Comparison of ENCODE assay signal across 19 mouse cellular contexts in the genomic region with DNA sequence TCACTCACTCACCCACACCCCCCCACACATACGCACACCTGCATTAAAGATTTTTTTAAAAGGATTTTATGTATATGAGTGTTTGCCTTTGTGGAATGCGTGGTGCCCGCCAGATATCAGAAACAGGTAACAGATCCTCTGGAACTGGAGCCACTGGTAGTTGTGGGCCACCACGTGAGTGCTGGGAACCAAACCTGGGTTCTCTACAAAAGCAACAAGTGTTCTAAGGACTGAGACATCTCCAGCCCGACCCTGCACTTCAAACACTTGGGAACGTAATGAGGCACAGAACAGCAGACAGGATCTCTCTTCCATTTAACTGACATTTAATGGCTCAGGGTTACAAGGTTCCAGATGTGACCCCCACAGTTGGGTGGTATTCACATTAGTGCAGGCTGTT. TPM values are rescaled to one million over a fixed set of nuclear protein-coding genes. Genes with fewer than 3 reads are reported as not detected.
DNase-seq lines count a peak whose midpoint lies in the region; ATAC-seq and TF ChIP-seq lines count a peak whose summit lies in the region.
"Had no signal": no experiment of that assay in that cellular context is flagged by ENCODE, and none has a peak within 500 bp of the region (broad histone marks: within the 10 kb centered on the region; RNA-seq: fewer than 3 reads in every experiment).

No protein-coding gene starts in this region.

- H3K9me3 ChIP-seq in heart, embryonic 13.5 days = no peaks in the 10 kb centered on the region
- no peaks in the 10 kb centered on the region for H3K9me3 ChIP-seq in limb, embryonic 12.5 days
- H3K9me3 ChIP-seq in limb, embryonic 10.5 days (replicated peaks) = no peaks in the 10 kb centered on the region
- H3K9me3 ChIP-seq in embryonic facial prominence, embryonic 13.5 days = no peaks in the 10 kb centered on the region
- no peaks in the 10 kb centered on the region for H3K9me3 ChIP-seq in liver, embryonic 14.5 days (ENCODE audit: control insufficient read depth, low read length)
- H3K9me3 ChIP-seq: embryonic facial prominence, embryonic 15.5 days had no signal

- H3K4me1 ChIP-seq in heart, embryonic 13.5 days = peaks cover 47% of the 10 kb centered on the region
- H3K4me1 ChIP-seq in limb, embryonic 12.5 days (replicated peaks) = peaks cover 45% of the 10 kb centered on the region
- H3K4me1 ChIP-seq in limb, embryonic 10.5 days = peaks cover 52% of the 10 kb centered on the region
- peaks cover 38% of the 10 kb centered on the region for H3K4me1 ChIP-seq in embryonic facial prominence, embryonic 13.5 days
- peaks cover 29 to 47% of the 10 kb centered on the region in 2 experiments for H3K4me1 ChIP-seq in liver, embryonic 14.5 days (replicated peaks; ENCODE audit: control insufficient read depth in 2 of 2, insufficient read depth in 2 of 2, low read length in 1 of 2)

- peaks cover 54% of the 10 kb centered on the region for H3K36me3 ChIP-seq in heart, embryonic 13.5 days
- H3K36me3 ChIP-seq in limb, embryonic 12.5 days = peaks cover 67% of the 10 kb centered on the region
- H3K36me3 ChIP-seq in limb, embryonic 10.5 days = peaks cover 89% of the 10 kb centered on the region
- H3K36me3 ChIP-seq in embryonic facial prominence, embryonic 13.5 days = peaks cover 77% of the 10 kb centered on the region
- peaks cover 15% of the 10 kb centered on the region for H3K36me3 ChIP-seq in liver, embryonic 14.5 days (replicated peaks; ENCODE audit: control insufficient read depth, insufficient read depth, low read depth)

- peak overlapping the region; percentile 56 for H3K4me2 ChIP-seq in heart, embryonic 13.5 days
- no peak overlapping the region for H3K4me2 ChIP-seq in limb, embryonic 12.5 days
- no peak overlapping the region for H3K4me2 ChIP-seq in embryonic facial prominence, embryonic 13.5 days
- peak overlapping the region; percentile 60 for H3K4me2 ChIP-seq in liver, embryonic 14.5 days (ENCODE audit: low read depth)
- H3K4me2 ChIP-seq: embryonic facial prominence, embryonic 15.5 days had no signal

- no peak overlapping the region for H3K4me3 ChIP-seq in heart, embryonic 13.5 days
- no peak overlapping the region for H3K4me3 ChIP-seq in limb, embryonic 12.5 days (replicated peaks)
- H3K4me3 ChIP-seq in limb, embryonic 10.5 days = no peak overlapping the region
- no peak overlapping the region for H3K4me3 ChIP-seq in embryonic facial prominence, embryonic 13.5 days
- H3K4me3 ChIP-seq in liver, embryonic 14.5 days (ENCODE audit: insufficient read depth in 1 of 2, low read depth in 2 of 2, low read length in 2 of 2) = no peak overlapping the region
- H3K4me3 ChIP-seq: embryonic facial prominence, embryonic 15.5 days; myocyte had no signal

- DNase-seq in heart, postnatal 4 days = no peak
- no peak for DNase-seq in limb, embryonic 10.5 days (ENCODE audit: low spot score)
- DNase-seq in liver, embryonic 14.5 days (ENCODE audit: low read depth in 3 of 3, low spot score in 3 of 3) = no peak
- DNase-seq: kidney, adult 9 months; layer of hippocampus, adult 9-11 months; retina, postnatal 1 day had no signal

- WGBS in heart, embryonic 13.5 days = 63% methylated on average over 6 of the region's 6 CpGs
- 47% methylated on average over 6 of the region's 6 CpGs for WGBS in limb, embryonic 12.5 days
- WGBS in limb, embryonic 10.5 days = 49% methylated on average over 6 of the region's 6 CpGs
- 47% methylated on average over 6 of the region's 6 CpGs for WGBS in embryonic facial prominence, embryonic 13.5 days
- WGBS in liver, embryonic 14.5 days (ENCODE audit: insufficient replicate concordance) = 20% methylated on average over 6 of the region's 6 CpGs

- ATAC-seq in heart, embryonic 13.5 days (ENCODE audit: extremely low read depth, insufficient number of reproducible peaks, low FRiP score, low TSS enrichment) = no peak
- ATAC-seq in limb, embryonic 12.5 days (ENCODE audit: insufficient number of reproducible peaks, insufficient read depth, low FRiP score, low TSS enrichment, low read depth) = no peak
- no peak for ATAC-seq in embryonic facial prominence, embryonic 13.5 days (ENCODE audit: insufficient number of reproducible peaks, insufficient read depth, low FRiP score, low TSS enrichment, low read depth)
- ATAC-seq in liver, embryonic 14.5 days (ENCODE audit: insufficient read depth) = peak; percentile 11; the same call in 1 of the 2 replicates
- no peak for ATAC-seq in erythroblast, adult 5-6 weeks (replicated peaks; ENCODE audit: low FRiP score, poor library complexity, severe bottlenecking)
- ATAC-seq: forebrain, embryonic 14.5 days; lung, postnatal 0 days had no signal

- H3K27me3 ChIP-seq in heart, embryonic 13.5 days (replicated peaks) = no peaks in the 10 kb centered on the region
- H3K27me3 ChIP-seq in limb, embryonic 12.5 days = no peaks in the 10 kb centered on the region
- H3K27me3 ChIP-seq in limb, embryonic 10.5 days (ENCODE audit: low read depth, poor library complexity, severe bottlenecking) = no peaks in the 10 kb centered on the region
- no peaks in the 10 kb centered on the region for H3K27me3 ChIP-seq in embryonic facial prominence, embryonic 13.5 days
- no peaks in the 10 kb centered on the region for H3K27me3 ChIP-seq in liver, embryonic 14.5 days (ENCODE audit: control insufficient read depth, insufficient read depth, low read length)
- H3K27me3 ChIP-seq: embryonic facial prominence, embryonic 15.5 days had no signal

- no peak for TF ChIP-seq CTCF in liver, embryonic 14.5 days (IDR thresholded peaks at IDR 0.05; ENCODE audit: low read depth)

- peak overlapping the region; percentile 91 for H3K27ac ChIP-seq in heart, embryonic 13.5 days (replicated peaks)
- H3K27ac ChIP-seq in limb, embryonic 12.5 days = peak overlapping the region; percentile 62; the same call in 1 of the 2 replicates
- H3K27ac ChIP-seq in limb, embryonic 10.5 days = no peak overlapping the region
- H3K27ac ChIP-seq in embryonic facial prominence, embryonic 13.5 days = peak overlapping the region; percentile 72; the same call in 1 of the 2 replicates
- H3K27ac ChIP-seq in liver, embryonic 14.5 days = peak overlapping the region; percentile 68

- H3K9ac ChIP-seq in heart, embryonic 13.5 days = no peak overlapping the region
- H3K9ac ChIP-seq in limb, embryonic 12.5 days (replicated peaks) = no peak overlapping the region
- H3K9ac ChIP-seq in embryonic facial prominence, embryonic 13.5 days = no peak overlapping the region
- H3K9ac ChIP-seq in liver, embryonic 14.5 days (replicated peaks) = peak overlapping the region; percentile 51
- H3K9ac ChIP-seq: embryonic facial prominence, embryonic 15.5 days had no signal

- no peak for TF ChIP-seq EP300 in liver, embryonic 14.5 days (IDR thresholded peaks at IDR 0.05; ENCODE audit: low read depth)

RNA-seq across cellular contexts. Expression of a gene that starts 15.4 kb away (rescaled TPM):
- 53.8 and 54.5 TPM in 2 replicates for polyA plus RNA-seq in heart, embryonic 13.5 days (2015; fragmentation: Nextera tagmentation; extraction: Ambion mirVana)
- total RNA-seq in heart, postnatal 4 days (2021) = 10 to 100 TPM; 15.9 to 17.6 TPM
- 95.7 and 99.3 TPM in 2 replicates for polyA plus RNA-seq in limb, embryonic 12.5 days (2016; fragmentation: Nextera tagmentation; extraction: Ambion mirVana)
- polyA plus RNA-seq in limb, embryonic 10.5 days (2016; fragmentation: Nextera tagmentation; extraction: Ambion mirVana) = 92.0 and 92.4 TPM in 2 replicates
- 103 TPM in 2 replicates for polyA plus RNA-seq in embryonic facial prominence, embryonic 13.5 days (2015; fragmentation: Nextera tagmentation; extraction: Ambion mirVana)
- 15.5 and 17.5 TPM in 2 replicates for polyA plus RNA-seq in liver, embryonic 14.5 days (2012; rRNA removed)
- 31.9 and 36.0 TPM in 2 replicates for polyA plus RNA-seq in liver, embryonic 14.5 days (2014; fragmentation: Nextera tagmentation; extraction: Ambion mirVana)
- 16.7 and 24.8 TPM in 2 replicates for total RNA-seq in erythroblast, adult 5-6 weeks (2015; ENCODE audit: low replicate concordance)
- total RNA-seq in erythroblast, adult 5-6 weeks (2017; ENCODE audit: low replicate concordance) = 2.4 and 10.7 TPM in 2 replicates

RNA-seq across cellular contexts. Expression of a gene that starts 32.6 kb away (rescaled TPM):
- 28.1 and 30.3 TPM in 2 replicates for polyA plus RNA-seq in heart, embryonic 13.5 days (2015; fragmentation: Nextera tagmentation; extraction: Ambion mirVana)
- total RNA-seq in heart, postnatal 4 days (2021) = 10 to 100 TPM; 38.8 to 49.5 TPM
- polyA plus RNA-seq in limb, embryonic 12.5 days (2016; fragmentation: Nextera tagmentation; extraction: Ambion mirVana) = 46.8 and 48.8 TPM in 2 replicates
- polyA plus RNA-seq in limb, embryonic 10.5 days (2016; fragmentation: Nextera tagmentation; extraction: Ambion mirVana) = 36.1 and 44.8 TPM in 2 replicates
- polyA plus RNA-seq in embryonic facial prominence, embryonic 13.5 days (2015; fragmentation: Nextera tagmentation; extraction: Ambion mirVana) = 49.6 and 49.8 TPM in 2 replicates
- polyA plus RNA-seq in liver, embryonic 14.5 days (2012; rRNA removed) = 12.7 and 13.7 TPM in 2 replicates
- polyA plus RNA-seq in liver, embryonic 14.5 days (2014; fragmentation: Nextera tagmentation; extraction: Ambion mirVana) = 12.1 and 12.7 TPM in 2 replicates
- 21.3 and 70.1 TPM in 2 replicates for total RNA-seq in erythroblast, adult 5-6 weeks (2015; ENCODE audit: low replicate concordance)
- 20.7 and 57.7 TPM in 2 replicates for total RNA-seq in erythroblast, adult 5-6 weeks (2017; ENCODE audit: low replicate concordance)

RNA-seq across cellular contexts. Expression of a gene that starts 33.4 kb away (rescaled TPM):
- 28.5 and 29.3 TPM in 2 replicates for polyA plus RNA-seq in heart, embryonic 13.5 days (2015; fragmentation: Nextera tagmentation; extraction: Ambion mirVana)
- total RNA-seq in heart, postnatal 4 days (2021) = 10 to 100 TPM; 60.6 to 60.8 TPM
- 52.9 and 58.5 TPM in 2 replicates for polyA plus RNA-seq in limb, embryonic 12.5 days (2016; fragmentation: Nextera tagmentation; extraction: Ambion mirVana)
- 43.1 and 44.0 TPM in 2 replicates for polyA plus RNA-seq in limb, embryonic 10.5 days (2016; fragmentation: Nextera tagmentation; extraction: Ambion mirVana)
- polyA plus RNA-seq in embryonic facial prominence, embryonic 13.5 days (2015; fragmentation: Nextera tagmentation; extraction: Ambion mirVana) = 45.9 and 47.0 TPM in 2 replicates
- polyA plus RNA-seq in liver, embryonic 14.5 days (2012; rRNA removed) = 29.9 and 38.6 TPM in 2 replicates
- polyA plus RNA-seq in liver, embryonic 14.5 days (2014; fragmentation: Nextera tagmentation; extraction: Ambion mirVana) = 46.6 and 59.1 TPM in 2 replicates
- 81.3 and 90.3 TPM in 2 replicates for total RNA-seq in erythroblast, adult 5-6 weeks (2015; ENCODE audit: low replicate concordance)
- 83.4 and 98.1 TPM in 2 replicates for total RNA-seq in erythroblast, adult 5-6 weeks (2017; ENCODE audit: low replicate concordance)

RNA-seq across cellular contexts. Expression of a gene that starts 45.6 kb away (rescaled TPM):
- not detected in 2 replicates for polyA plus RNA-seq in heart, embryonic 13.5 days (2015; fragmentation: Nextera tagmentation; extraction: Ambion mirVana)
- total RNA-seq in heart, postnatal 4 days (2021) = not detected
- not detected in 2 replicates for polyA plus RNA-seq in limb, embryonic 12.5 days (2016; fragmentation: Nextera tagmentation; extraction: Ambion mirVana)
- not detected in 2 replicates for polyA plus RNA-seq in limb, embryonic 10.5 days (2016; fragmentation: Nextera tagmentation; extraction: Ambion mirVana)
- polyA plus RNA-seq in embryonic facial prominence, embryonic 13.5 days (2015; fragmentation: Nextera tagmentation; extraction: Ambion mirVana) = 0.45 TPM in 1 of 2 replicates, not detected in the other
- not detected in 2 replicates for polyA plus RNA-seq in liver, embryonic 14.5 days (2012; rRNA removed)
- not detected in 2 replicates for polyA plus RNA-seq in liver, embryonic 14.5 days (2014; fragmentation: Nextera tagmentation; extraction: Ambion mirVana)
- not detected in 2 replicates for total RNA-seq in erythroblast, adult 5-6 weeks (2015; ENCODE audit: low replicate concordance)
- not detected in 2 replicates for total RNA-seq in erythroblast, adult 5-6 weeks (2017; ENCODE audit: low replicate concordance)
- total RNA-seq: adrenal gland, adult 18-20 months; ES-E14; hindbrain, postnatal 0 days; left cerebral cortex, postnatal 36 days had no signal
- polyA plus RNA-seq: embryonic facial prominence, embryonic 15.5 days; forebrain, embryonic 14.5 days; gonadal fat pad, adult 2 months; hindbrain, postnatal 0 days; lung, postnatal 0 days; myocyte had no signal

RNA-seq across cellular contexts. Expression of a gene that starts 50.6 kb away (rescaled TPM):
- polyA plus RNA-seq in heart, embryonic 13.5 days (2015; fragmentation: Nextera tagmentation; extraction: Ambion mirVana) = not detected in 2 replicates
- not detected for total RNA-seq in heart, postnatal 4 days (2021)
- 0.23 and 0.31 TPM in 2 replicates for polyA plus RNA-seq in limb, embryonic 12.5 days (2016; fragmentation: Nextera tagmentation; extraction: Ambion mirVana)
- polyA plus RNA-seq in limb, embryonic 10.5 days (2016; fragmentation: Nextera tagmentation; extraction: Ambion mirVana) = not detected in 2 replicates
- polyA plus RNA-seq in embryonic facial prominence, embryonic 13.5 days (2015; fragmentation: Nextera tagmentation; extraction: Ambion mirVana) = 0.51 and 0.56 TPM in 2 replicates
- not detected in 2 replicates for polyA plus RNA-seq in liver, embryonic 14.5 days (2012; rRNA removed)
- not detected in 2 replicates for polyA plus RNA-seq in liver, embryonic 14.5 days (2014; fragmentation: Nextera tagmentation; extraction: Ambion mirVana)
- not detected in 2 replicates for total RNA-seq in erythroblast, adult 5-6 weeks (2015; ENCODE audit: low replicate concordance)
- not detected in 2 replicates for total RNA-seq in erythroblast, adult 5-6 weeks (2017; ENCODE audit: low replicate concordance)
- total RNA-seq: adrenal gland, adult 18-20 months; ES-E14 had no signal
- polyA plus RNA-seq: gonadal fat pad, adult 2 months; lung, postnatal 0 days had no signal

Comparison
In these comparisons a context has a peak if more than half of its experiments do, and no peak if none do; other contexts are left out.
1. H3K4me2 ChIP-seq: peak in heart, embryonic 13.5 days (single experiment) and liver, embryonic 14.5 days (single experiment); none in limb, embryonic 12.5 days (single experiment) and embryonic facial prominence, embryonic 13.5 days (single experiment).